Mouse (Mus musculus): Measurements from ENCODE around the gene Dnah10.

DNA sequence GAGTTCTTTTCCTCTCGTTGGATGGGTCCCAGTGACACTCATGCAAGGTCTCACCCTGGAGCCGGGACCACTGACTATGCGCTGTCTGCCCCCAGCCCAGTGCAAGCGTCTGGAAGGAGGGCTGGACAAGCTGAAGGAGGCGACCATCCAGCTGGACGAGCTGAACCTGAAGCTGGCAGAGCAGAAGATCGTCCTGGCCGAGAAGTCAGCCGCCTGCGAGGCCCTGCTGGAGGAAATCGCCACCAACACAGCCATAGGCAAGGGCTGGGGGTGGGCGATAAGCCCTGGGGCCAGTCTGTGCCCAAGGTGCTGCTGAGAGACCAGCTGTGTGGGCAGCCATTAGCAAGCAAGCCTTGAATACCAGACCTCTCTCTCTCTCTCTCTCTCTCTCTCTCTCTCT, 87.6 kb downstream of the Dnah10 start:
- TF ChIP-seq POLR2A (IDR thresholded peaks at IDR 0.05; ENCODE audit: low read depth, low read length) (no peak), CTCF (IDR thresholded peaks at IDR 0.05; ENCODE audit: extremely low read depth, insufficient read depth, insufficient read length, insufficient replicate concordance) (no peak)
